Mouse (Mus musculus) thymus, adult 2 months (tissue): Measurements from ENCODE around the gene Dazap1.

ENCODE experiments used
- CTCF ChIP-seq: fragments of 200-500 bp; IDR thresholded peaks from 2 replicates; pipeline ENCODE4 v1.5.1; 2012; ENCODE audit warnings: mild to moderate bottlenecking, control low read depth, low read length, moderate library complexity, borderline replicate concordance; ENCODE audit not compliant: control insufficient read depth, poor library complexity, insufficient read depth; ENCODE audit errors: extremely low read depth
- POLR2A ChIP-seq: fragments of 200-500 bp; IDR thresholded peaks from 2 replicates; pipeline ENCODE4 v1.6.1; 2012; ENCODE audit warnings: mild to moderate bottlenecking, low read length, control low read depth, moderate library complexity; ENCODE audit not compliant: control insufficient read depth, poor library complexity, insufficient read depth; ENCODE audit errors: extremely low read depth

DNA sequence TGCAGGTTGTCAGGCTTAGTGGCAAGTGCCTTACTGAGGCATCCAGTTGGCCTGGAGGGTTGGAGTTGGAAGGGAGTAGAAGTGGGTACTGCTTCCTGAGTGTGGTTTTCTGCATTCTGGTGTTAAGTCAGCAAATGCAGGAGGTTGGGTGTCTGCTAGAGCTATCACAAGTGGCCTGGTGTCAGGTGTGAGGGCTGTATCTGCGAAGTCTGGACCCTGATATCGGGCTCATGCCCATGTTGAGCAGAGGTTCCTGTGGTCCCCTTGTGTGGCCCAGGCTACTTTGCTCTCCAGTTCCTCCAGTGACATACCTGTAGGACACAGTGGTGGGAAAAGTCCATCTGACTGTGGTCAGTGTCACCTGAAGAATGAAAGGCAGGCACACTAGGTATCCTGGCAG lies 8.8 kb downstream of the Dazap1 start:
- TF ChIP-seq POLR2A (no peak), CTCF (no peak)
